Mouse (Mus musculus) liver, embryonic 12.5 days (tissue): Measurements from ENCODE around the gene Crim1. TPM values are rescaled to one million over a fixed set of nuclear protein-coding genes. Genes with fewer than 3 reads are reported as not detected.

Experiments
- ATAC-seq: fragments of 200-750 bp; cut with Nextera tagmentation; 2 replicates; pipeline ENCODE4 v1.8.0; 2017; ENCODE audit warnings: moderate number of reproducible peaks, mild to moderate bottlenecking, moderate library complexity
- H3K27ac ChIP-seq: fragments of 300-500 bp; sonication (generic); 2 replicates; pipeline ENCODE4 v1.5.1; 2016; ENCODE audit warnings: mild to moderate bottlenecking
- H3K27me3 ChIP-seq: fragments of 300-500 bp; sonication (generic); replicated peaks from 2 replicates; pipeline ENCODE4 v1.6.1; 2016; ENCODE audit warnings: mild to moderate bottlenecking, moderate library complexity
- H3K36me3 ChIP-seq: fragments of 300-500 bp; sonication (generic); 2 replicates; pipeline ENCODE4 v1.6.1; 2016; ENCODE audit warnings: mild to moderate bottlenecking, moderate library complexity
- H3K4me1 ChIP-seq: fragments of 300-500 bp; sonication (generic); 2 replicates; pipeline ENCODE4 v1.6.1; 2016
- H3K4me2 ChIP-seq: fragments of 300-500 bp; sonication (generic); 2 replicates; pipeline ENCODE4 v1.6.1; 2016; ENCODE audit warnings: mild to moderate bottlenecking, moderate library complexity
- H3K4me3 ChIP-seq: fragments of 300-500 bp; sonication (generic); 2 replicates; pipeline ENCODE4 v1.5.1; 2016; ENCODE audit warnings: mild to moderate bottlenecking, moderate library complexity
- H3K9ac ChIP-seq: fragments of 300-500 bp; sonication (generic); 2 replicates; pipeline ENCODE4 v1.6.1; 2016; ENCODE audit warnings: mild to moderate bottlenecking, moderate library complexity
- H3K9me3 ChIP-seq: fragments of 300-500 bp; sonication (generic); replicated peaks from 2 replicates; pipeline ENCODE4 v1.6.1; 2016; ENCODE audit warnings: mild to moderate bottlenecking, moderate library complexity
- WGBS: fragments of 180-500 bp; shearing (Covaris S2); methylation state at CpG from one replicate; pipeline ENCODE4 v1.1.7; 2016; ENCODE audit not compliant: insufficient replicate concordance; 5-methylcytosine and 5-hydroxymethylcytosine counted together
- polyA plus RNA-seq: library from polyadenylated mRNA; unstranded; fragments of >200 nt; fragmentation: Nextera tagmentation; extraction: Ambion mirVana; gene quantifications from 2 replicates; pipeline ENCODE4 v1.2.1, GENCODE M21; 2016

Crim1 gene
- polyA plus RNA-seq, 1 experiment from 2014 or later: 1.5 TPM

- Histone ChIP-seq H3K9me3 (no peaks in the 10 kb centered on the region), H3K4me1 (peaks cover 54% of the 10 kb centered on the region), H3K9ac (no peak overlapping the region), H3K36me3 (no peaks in the 10 kb centered on the region), H3K27me3 (no peaks in the 10 kb centered on the region), H3K27ac (no peak overlapping the region), H3K4me2 (no peak overlapping the region), H3K4me3 (no peak overlapping the region)
- WGBS: 81% methylated on average over 7 of the region's 7 CpGs
- ATAC-seq: no peak
Observed at GRCm38 (mm10) chr17:78295979-78296378, 95.9 kb downstream of the Crim1 start.

GRCm38 (mm10) chr17:78298140-78298539 is 98.1 kb downstream of the Crim1 start:
- no peak for ATAC-seq

GRCm38 (mm10) chr17:78298967-78299540 is 99.0 kb downstream of the Crim1 start:
- peak overlapping the region; percentile 20; the same call in 1 of the 2 replicates for H3K4me2 ChIP-seq
- no peaks in the 10 kb centered on the region for H3K36me3 ChIP-seq
- no peak for ATAC-seq
- 15% methylated on average over 8 of the region's 8 CpGs for WGBS
- peaks cover 62% of the 10 kb centered on the region for H3K4me1 ChIP-seq
- H3K9me3 ChIP-seq: no peaks in the 10 kb centered on the region
- H3K9ac ChIP-seq: peak overlapping the region; percentile 23; the same call in 1 of the 2 replicates
- no peak overlapping the region for H3K27ac ChIP-seq
- no peak overlapping the region for H3K4me3 ChIP-seq
- H3K27me3 ChIP-seq: no peaks in the 10 kb centered on the region

More at GRCm38 (mm10) chr17:78298140-78298539, 98.1 kb downstream of the Crim1 start:
- no peak overlapping the region for H3K9ac ChIP-seq
- 62% methylated on average over 5 of the region's 5 CpGs for WGBS
- H3K36me3 ChIP-seq: no peaks in the 10 kb centered on the region
- H3K4me1 ChIP-seq: peaks cover 55% of the 10 kb centered on the region
- H3K27me3 ChIP-seq: no peaks in the 10 kb centered on the region
- H3K27ac ChIP-seq: no peak overlapping the region
- no peaks in the 10 kb centered on the region for H3K9me3 ChIP-seq
- no peak overlapping the region for H3K4me3 ChIP-seq
- no peak overlapping the region for H3K4me2 ChIP-seq

- peak overlapping the region; percentile 28; the same call in 1 of the 2 replicates for H3K9ac ChIP-seq
Observed at GRCm38 (mm10) chr17:78303053-78303452, 103.0 kb downstream of the Crim1 start.

GRCm38 (mm10) chr17:78304059-78304458 is 104.0 kb downstream of the Crim1 start:
- Histone ChIP-seq H3K4me1 (peaks cover 34% of the 10 kb centered on the region), H3K4me3 (no peak overlapping the region), H3K27ac (peak overlapping the region; percentile 78; the same call in 1 of the 2 replicates), H3K4me2 (no peak overlapping the region), H3K9ac (no peak overlapping the region), H3K36me3 (no peaks in the 10 kb centered on the region), H3K9me3 (no peaks in the 10 kb centered on the region), H3K27me3 (no peaks in the 10 kb centered on the region)
- 87% methylated on average over 13 of the region's 13 CpGs for WGBS
- ATAC-seq: no peak

More at GRCm38 (mm10) chr17:78303053-78303452, 103.0 kb downstream of the Crim1 start:
- peak overlapping the region; percentile 45 for H3K4me2 ChIP-seq
- H3K4me1 ChIP-seq: peaks cover 44% of the 10 kb centered on the region
- no peak overlapping the region for H3K4me3 ChIP-seq
- H3K27ac ChIP-seq: peak overlapping the region; percentile 78
- 30% methylated on average over 2 of the region's 2 CpGs for WGBS
- H3K9me3 ChIP-seq: no peaks in the 10 kb centered on the region
- H3K36me3 ChIP-seq: no peaks in the 10 kb centered on the region
- H3K27me3 ChIP-seq: no peaks in the 10 kb centered on the region
- peak; percentile 97 for ATAC-seq

- Histone ChIP-seq H3K9ac (no peak overlapping the region), H3K4me2 (no peak overlapping the region), H3K36me3 (no peaks in the 10 kb centered on the region), H3K27me3 (no peaks in the 10 kb centered on the region), H3K27ac (no peak overlapping the region), H3K4me1 (peaks cover 23% of the 10 kb centered on the region), H3K9me3 (no peaks in the 10 kb centered on the region), H3K4me3 (no peak overlapping the region)
- no peak for ATAC-seq
- 75% methylated on average over 9 of the region's 9 CpGs for WGBS
Observed at GRCm38 (mm10) chr17:78306434-78306833, 106.4 kb downstream of the Crim1 start.

GRCm38 (mm10) chr17:78308221-78308620 is 108.2 kb downstream of the Crim1 start:
- no peak for ATAC-seq
- H3K4me2 ChIP-seq: no peak overlapping the region
- no peak overlapping the region for H3K9ac ChIP-seq
- H3K4me3 ChIP-seq: no peak overlapping the region
- WGBS: 73% methylated on average over 9 of the region's 9 CpGs
- H3K9me3 ChIP-seq: no peaks in the 10 kb centered on the region
- no peak overlapping the region for H3K27ac ChIP-seq
- no peaks in the 10 kb centered on the region for H3K27me3 ChIP-seq
- H3K4me1 ChIP-seq: peaks cover 7% of the 10 kb centered on the region
- no peaks in the 10 kb centered on the region for H3K36me3 ChIP-seq

- no peak for ATAC-seq
- H3K27ac ChIP-seq: no peak overlapping the region
- H3K4me3 ChIP-seq: no peak overlapping the region
- H3K9ac ChIP-seq: no peak overlapping the region
- H3K36me3 ChIP-seq: peaks cover 7% of the 10 kb centered on the region
- H3K9me3 ChIP-seq: no peaks in the 10 kb centered on the region
- no peak overlapping the region for H3K4me2 ChIP-seq
- 87% methylated on average over 12 of the region's 12 CpGs for WGBS
- H3K27me3 ChIP-seq: no peaks in the 10 kb centered on the region
- H3K4me1 ChIP-seq: peaks cover 10% of the 10 kb centered on the region; the same call in 1 of the 2 replicates
Observed at GRCm38 (mm10) chr17:78313006-78313405, 113.0 kb downstream of the Crim1 start.

GRCm38 (mm10) chr17:78313612-78314011 is 113.6 kb downstream of the Crim1 start:
- Histone ChIP-seq H3K4me1 (peaks cover 10% of the 10 kb centered on the region; the same call in 1 of the 2 replicates), H3K4me2 (no peak overlapping the region), H3K9me3 (no peaks in the 10 kb centered on the region), H3K27me3 (no peaks in the 10 kb centered on the region), H3K9ac (no peak overlapping the region), H3K4me3 (no peak overlapping the region), H3K36me3 (peaks cover 7% of the 10 kb centered on the region), H3K27ac (no peak overlapping the region)
- ATAC-seq: no peak
- WGBS: 76% methylated on average over 5 of the region's 5 CpGs

GRCm38 (mm10) chr17:78315659-78316058 is 115.6 kb downstream of the Crim1 start:
- Histone ChIP-seq H3K4me3 (no peak overlapping the region), H3K4me2 (no peak overlapping the region), H3K9me3 (no peaks in the 10 kb centered on the region), H3K4me1 (peaks cover 22% of the 10 kb centered on the region), H3K27me3 (no peaks in the 10 kb centered on the region), H3K9ac (no peak overlapping the region), H3K27ac (no peak overlapping the region), H3K36me3 (peaks cover 7% of the 10 kb centered on the region)
- 82% methylated on average over 11 of the region's 11 CpGs for WGBS
- no peak for ATAC-seq

GRCm38 (mm10) chr17:78317381-78317780 is 117.3 kb downstream of the Crim1 start:
- no peak for ATAC-seq
- WGBS: 78% methylated on average over 5 of the region's 5 CpGs

GRCm38 (mm10) chr17:78318810-78319209 is 118.8 kb downstream of the Crim1 start:
- WGBS: 59% methylated on average over 3 of the region's 3 CpGs
- Histone ChIP-seq H3K27me3 (no peaks in the 10 kb centered on the region), H3K9me3 (no peaks in the 10 kb centered on the region), H3K4me1 (peaks cover 40% of the 10 kb centered on the region), H3K36me3 (peaks cover 7% of the 10 kb centered on the region), H3K9ac (no peak overlapping the region), H3K4me3 (no peak overlapping the region), H3K27ac (no peak overlapping the region), H3K4me2 (no peak overlapping the region)
- no peak for ATAC-seq

More at GRCm38 (mm10) chr17:78317381-78317780, 117.3 kb downstream of the Crim1 start:
- H3K4me2 ChIP-seq: no peak overlapping the region
- no peaks in the 10 kb centered on the region for H3K9me3 ChIP-seq
- H3K36me3 ChIP-seq: peaks cover 7% of the 10 kb centered on the region
- H3K27ac ChIP-seq: no peak overlapping the region
- peaks cover 35% of the 10 kb centered on the region for H3K4me1 ChIP-seq
- H3K27me3 ChIP-seq: no peaks in the 10 kb centered on the region
- H3K9ac ChIP-seq: no peak overlapping the region
- H3K4me3 ChIP-seq: no peak overlapping the region
